Mouse (Mus musculus) heart, embryonic 11.5 days (tissue): ENCODE results near the gene Lca5l. TPM values are rescaled to one million over a fixed set of nuclear protein-coding genes. Genes with fewer than 3 reads are reported as not detected.

Experiments
- ATAC-seq: fragments of 200-750 bp; cut with Nextera tagmentation; replicated peaks from 2 replicates; pipeline ENCODE4 v1.8.0; 2017; ENCODE audit warnings: moderate library complexity; ENCODE audit not compliant: insufficient number of reproducible peaks, low FRiP score, low TSS enrichment
- H3K27ac ChIP-seq: fragments of 300-500 bp; sonication (generic); 2 replicates; pipeline ENCODE4 v1.5.1; 2014; ENCODE audit warnings: mild to moderate bottlenecking, low read depth, low read length
- H3K27me3 ChIP-seq: fragments of 300-500 bp; sonication (generic); 2 replicates; pipeline ENCODE4 v1.6.1; 2014; ENCODE audit warnings: mild to moderate bottlenecking, low read length, mixed read lengths; ENCODE audit not compliant: control insufficient read depth, insufficient read depth
- H3K36me3 ChIP-seq: fragments of 300-500 bp; sonication (generic); 2 replicates; pipeline ENCODE4 v1.6.1; 2014; ENCODE audit warnings: mild to moderate bottlenecking, low read length, moderate library complexity, mixed read lengths; ENCODE audit not compliant: control insufficient read depth, insufficient read depth
- H3K4me1 ChIP-seq: fragments of 300-500 bp; sonication (generic); 2 replicates; pipeline ENCODE4 v1.6.1; 2014; ENCODE audit warnings: low read length; ENCODE audit not compliant: control insufficient read depth, insufficient read depth
- H3K4me2 ChIP-seq: fragments of 300-500 bp; sonication (generic); 2 replicates; pipeline ENCODE4 v1.6.1; 2014; ENCODE audit warnings: mild to moderate bottlenecking, moderate library complexity
- H3K4me3 ChIP-seq: fragments of 300-500 bp; sonication (generic); 2 replicates; pipeline ENCODE4 v1.5.1; 2014; ENCODE audit warnings: low read depth, low read length
- H3K9ac ChIP-seq: fragments of 300-500 bp; sonication (generic); 2 replicates; pipeline ENCODE4 v1.6.1; 2014; ENCODE audit warnings: mild to moderate bottlenecking, low read depth, low read length, moderate library complexity
- H3K9me3 ChIP-seq: fragments of 300-500 bp; sonication (generic); replicated peaks from 2 replicates; pipeline ENCODE4 v1.6.1; 2016; ENCODE audit warnings: low read length; ENCODE audit not compliant: control insufficient read depth
- WGBS: fragments of 180-500 bp; shearing (Covaris S2); extraction: QIAGEN DNeasy Blood & Tissue Kit; methylation state at CpG from one replicate; pipeline ENCODE4 v1.1.7; 2014; ENCODE audit not compliant: insufficient replicate concordance; 5-methylcytosine and 5-hydroxymethylcytosine counted together
- polyA plus RNA-seq: library from polyadenylated mRNA; unstranded; fragments of >200 nt; fragmentation: Nextera tagmentation; extraction: Ambion mirVana; gene quantifications from 2 replicates; pipeline ENCODE4 v1.2.1, GENCODE M21; 2014

Lca5l gene
- polyA plus RNA-seq, 1 experiment from 2014 or later: 1.5 TPM

DNA sequence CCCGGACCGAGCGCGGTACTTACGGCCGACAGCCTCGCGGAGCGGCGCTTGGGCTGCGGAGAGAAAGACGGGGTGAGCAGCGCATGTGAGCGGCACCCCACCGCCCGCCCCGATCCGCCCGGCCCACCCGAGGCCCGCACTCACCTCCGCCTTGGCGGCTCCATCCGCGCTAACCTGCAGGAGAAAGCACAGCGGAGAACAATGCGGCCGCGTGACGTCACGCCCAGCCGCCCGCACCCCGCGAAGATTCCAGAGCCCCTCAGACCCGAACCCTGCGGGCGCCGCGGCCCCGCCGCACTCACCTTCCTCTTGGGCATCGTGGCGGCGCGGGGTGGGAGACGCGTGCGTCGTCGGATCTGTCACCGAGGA is 64.8 kb downstream of the Lca5l start:
- Histone ChIP-seq H3K9ac (peak overlapping the region; percentile 98), H3K9me3 (no peaks in the 10 kb centered on the region), H3K4me3 (peak overlapping the region; percentile 99), H3K36me3 (peaks cover 25% of the 10 kb centered on the region), H3K4me1 (peaks cover 10% of the 10 kb centered on the region), H3K4me2 (peak overlapping the region; percentile 72), H3K27ac (peak overlapping the region; percentile 97), H3K27me3 (no peaks in the 10 kb centered on the region)
- WGBS: under 1% methylated on average over 44 of the region's 52 CpGs
- peak; percentile 56 for ATAC-seq

DNA sequence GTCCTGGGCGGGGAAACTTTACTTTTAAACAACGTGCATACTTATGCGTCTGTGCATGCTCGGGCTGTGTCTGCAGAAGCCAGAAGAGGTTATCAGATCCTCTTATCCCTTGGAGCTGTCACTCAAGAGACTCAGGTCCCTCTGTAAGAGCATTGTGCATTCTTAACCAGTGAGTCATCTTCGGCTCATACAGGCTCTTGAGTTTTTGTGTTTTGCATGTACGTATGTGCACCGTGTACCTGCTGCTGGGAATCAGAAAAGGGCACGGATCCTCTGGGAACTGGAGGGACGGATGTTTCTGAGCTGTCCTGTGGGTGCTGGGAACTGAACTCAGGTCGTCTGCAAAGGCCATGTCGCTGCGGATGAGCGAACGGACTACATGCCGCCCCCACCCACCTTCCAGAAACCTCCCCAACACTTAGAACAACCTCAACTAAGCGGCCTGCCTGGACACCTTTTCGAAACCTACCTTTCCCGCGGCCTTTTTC is 65.3 kb downstream of the Lca5l start:
- Histone ChIP-seq H3K9me3 (no peaks in the 10 kb centered on the region), H3K27ac (peak overlapping the region; percentile 97), H3K36me3 (peaks cover 25% of the 10 kb centered on the region), H3K27me3 (no peaks in the 10 kb centered on the region), H3K4me1 (peaks cover 10% of the 10 kb centered on the region), H3K4me3 (peak overlapping the region; percentile 99), H3K4me2 (peak overlapping the region; percentile 72), H3K9ac (peak overlapping the region; percentile 98)
- WGBS: 3% methylated on average over 19 of the region's 19 CpGs
- ATAC-seq: no peak

DNA sequence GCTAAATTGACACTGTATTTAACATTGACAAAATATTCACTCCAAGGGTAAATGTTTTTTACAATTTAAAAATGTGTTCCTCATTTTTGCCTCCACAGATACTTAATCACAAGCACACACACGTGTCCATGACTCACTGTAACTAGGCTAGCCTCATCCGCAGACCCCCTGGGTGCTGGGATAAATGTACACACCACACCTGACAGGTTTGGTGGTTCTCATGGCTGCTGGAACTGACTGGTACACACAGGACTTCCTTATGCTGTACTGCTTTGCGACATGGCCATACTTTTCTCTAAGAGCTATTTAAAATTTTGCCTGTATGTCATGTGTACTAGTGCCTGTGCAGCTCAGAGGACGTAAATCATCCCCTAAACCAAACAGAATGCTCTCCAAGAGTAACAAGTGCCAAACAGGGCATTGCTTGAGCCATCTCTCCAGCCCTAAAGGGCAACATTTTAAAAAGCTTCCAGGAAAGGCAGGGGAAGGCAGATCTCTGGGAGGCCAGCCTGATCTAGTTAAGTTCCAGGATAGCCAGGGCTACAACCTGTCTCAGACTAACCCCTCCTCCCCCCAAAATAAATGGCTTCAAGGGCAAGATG is 71.9 kb downstream of the Lca5l start:
- 73% methylated on average over 4 of the region's 4 CpGs for WGBS
- no peak overlapping the region for H3K27ac ChIP-seq
- H3K4me2 ChIP-seq: no peak overlapping the region
- no peaks in the 10 kb centered on the region for H3K27me3 ChIP-seq
- ATAC-seq: no peak
- H3K36me3 ChIP-seq: peaks cover 24% of the 10 kb centered on the region
- no peaks in the 10 kb centered on the region for H3K9me3 ChIP-seq
- H3K9ac ChIP-seq: no peak overlapping the region
- no peak overlapping the region for H3K4me3 ChIP-seq
- H3K4me1 ChIP-seq: no peaks in the 10 kb centered on the region

DNA sequence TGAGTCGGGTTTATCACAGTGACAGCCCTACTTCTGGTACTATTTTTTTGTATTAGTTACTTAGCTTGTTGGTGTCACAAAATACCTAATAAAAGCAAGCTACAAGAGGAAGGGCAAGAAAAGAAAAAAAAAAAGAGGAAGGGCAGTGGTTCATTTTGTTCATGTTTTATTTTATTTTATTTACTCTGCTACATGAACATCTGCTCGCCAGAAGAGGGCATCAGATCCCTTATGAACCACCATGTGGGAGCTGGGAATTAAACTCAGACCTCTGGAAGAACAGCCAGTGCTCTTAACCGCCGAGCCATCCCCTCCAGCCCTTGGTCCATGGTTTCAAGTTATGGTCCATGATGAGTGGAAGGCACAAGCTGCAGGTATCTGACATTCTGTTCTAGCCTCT is 77.3 kb downstream of the Lca5l start:
- 43% methylated on average over 4 of the region's 4 CpGs for WGBS
- no peak overlapping the region for H3K27ac ChIP-seq
- no peak overlapping the region for H3K4me2 ChIP-seq

DNA sequence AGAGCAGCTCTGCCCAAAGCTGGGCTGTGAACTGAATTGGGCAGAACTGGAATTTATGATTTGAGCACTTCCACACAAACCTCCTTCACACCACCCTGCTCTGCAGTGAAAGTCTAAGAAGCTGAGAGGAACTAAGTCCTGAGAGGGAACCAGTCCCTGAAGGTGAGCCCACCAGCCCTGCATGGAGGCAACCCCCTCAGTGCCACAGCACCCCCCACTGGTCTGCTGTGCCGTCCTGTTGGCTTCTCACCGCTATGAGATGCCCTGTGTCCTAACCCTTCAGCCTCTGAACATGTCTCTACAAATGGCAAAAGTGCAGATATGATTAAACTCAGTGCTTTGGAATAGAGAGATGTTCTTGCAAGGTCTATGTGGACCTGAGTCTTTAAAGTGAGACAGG is 79.3 kb downstream of the Lca5l start:
- no peak for ATAC-seq
- H3K36me3 ChIP-seq: no peaks in the 10 kb centered on the region
- H3K4me1 ChIP-seq: no peaks in the 10 kb centered on the region
- no peak overlapping the region for H3K9ac ChIP-seq
- no peak overlapping the region for H3K4me3 ChIP-seq
- WGBS: 36% methylated on average over 2 of the region's 2 CpGs
- no peaks in the 10 kb centered on the region for H3K27me3 ChIP-seq
- H3K4me2 ChIP-seq: no peak overlapping the region
- no peaks in the 10 kb centered on the region for H3K9me3 ChIP-seq
- no peak overlapping the region for H3K27ac ChIP-seq

More for the DNA sequence above, 77.3 kb downstream of the Lca5l start:
- H3K9ac ChIP-seq: no peak overlapping the region
- no peaks in the 10 kb centered on the region for H3K4me1 ChIP-seq
- no peak for ATAC-seq
- no peaks in the 10 kb centered on the region for H3K27me3 ChIP-seq
- no peaks in the 10 kb centered on the region for H3K36me3 ChIP-seq
- H3K9me3 ChIP-seq: no peaks in the 10 kb centered on the region
- no peak overlapping the region for H3K4me3 ChIP-seq

DNA sequence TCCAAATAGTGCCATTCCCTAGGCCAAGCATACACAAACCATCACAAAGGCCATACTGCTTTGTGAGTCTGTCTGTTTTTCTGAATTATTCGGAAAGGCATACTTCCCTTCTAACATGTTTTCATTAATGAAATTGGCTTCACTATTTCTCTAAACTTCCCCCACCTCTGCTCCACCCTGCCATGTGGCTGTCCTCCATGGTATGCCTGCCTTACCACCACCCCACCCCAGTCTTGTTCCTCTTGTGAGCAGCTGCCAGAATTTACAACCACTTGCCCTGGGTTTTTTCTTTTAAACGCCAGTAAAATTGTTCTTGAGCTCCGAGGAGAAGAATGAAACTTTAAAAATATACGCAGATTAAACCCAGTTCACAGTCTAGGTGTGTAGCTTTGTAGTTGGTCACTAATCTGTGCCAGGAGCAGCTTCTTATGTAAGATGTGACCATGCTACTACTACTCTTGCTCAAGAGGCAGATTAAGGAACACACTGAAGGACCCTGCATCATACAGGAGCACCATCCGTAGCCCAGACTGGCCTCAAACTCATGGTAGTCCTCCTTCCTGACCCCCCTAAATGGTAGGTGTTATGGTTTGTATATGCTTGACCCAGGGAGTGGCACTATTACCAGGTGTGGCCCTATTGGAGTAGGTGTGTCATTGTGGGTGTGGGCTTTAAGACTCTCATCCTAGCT is 81.3 kb downstream of the Lca5l start:
- Histone ChIP-seq H3K27me3 (no peaks in the 10 kb centered on the region), H3K4me1 (no peaks in the 10 kb centered on the region), H3K9me3 (no peaks in the 10 kb centered on the region), H3K9ac (no peak overlapping the region), H3K4me3 (no peak overlapping the region), H3K4me2 (no peak overlapping the region), H3K36me3 (no peaks in the 10 kb centered on the region), H3K27ac (no peak overlapping the region)
- ATAC-seq: no peak
- 86% methylated on average over 5 of the region's 5 CpGs for WGBS

DNA sequence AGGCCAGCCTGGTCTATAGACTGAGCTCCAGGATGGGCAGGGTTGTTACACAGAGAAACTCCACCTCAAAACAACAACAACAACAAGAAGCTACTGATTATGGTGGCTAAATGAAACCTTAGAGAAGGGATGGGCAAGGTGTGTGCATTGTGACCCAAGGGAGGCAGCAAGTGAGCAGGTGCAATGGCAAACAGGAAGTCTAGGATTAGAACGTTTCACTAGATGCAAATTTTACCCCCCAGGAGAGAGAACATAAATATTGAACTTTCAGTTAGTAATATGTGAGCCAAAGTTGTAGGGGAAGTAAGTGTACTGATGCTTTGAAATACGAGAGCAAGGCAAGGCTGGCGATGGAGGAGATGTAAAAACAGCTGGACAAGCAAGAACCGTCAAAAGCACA is 82.4 kb downstream of the Lca5l start:
- 60% methylated on average over 4 of the region's 4 CpGs for WGBS
- Histone ChIP-seq H3K4me2 (no peak overlapping the region), H3K9ac (no peak overlapping the region), H3K4me3 (no peak overlapping the region), H3K4me1 (no peaks in the 10 kb centered on the region), H3K27me3 (no peaks in the 10 kb centered on the region), H3K9me3 (no peaks in the 10 kb centered on the region), H3K36me3 (no peaks in the 10 kb centered on the region), H3K27ac (no peak overlapping the region)
- ATAC-seq: no peak
